Mouse (Mus musculus) megakaryocyte, embryonic 14.5 days (primary cell): ENCODE data around the gene Smarcd3. TPM values are rescaled to one million over a fixed set of nuclear protein-coding genes. Genes with fewer than 3 reads are reported as not detected.
"Not testable (repeated sequence)": the region's sequence is repeated elsewhere in the genome, so short reads cannot be mapped to it uniquely, and the experiment has no call there.

ENCODE experiments used
- H3K27me3 ChIP-seq: replicated peaks from 2 replicates; pipeline ENCODE3; 2012; ENCODE audit warnings: inconsistent platforms
- H3K36me3 ChIP-seq: replicated peaks from 2 replicates; pipeline ENCODE3; 2012; ENCODE audit warnings: low read length, inconsistent platforms, mixed read lengths
- H3K4me1 ChIP-seq: 2 replicates; pipeline ENCODE4 v1.6.1; 2012; ENCODE audit warnings: inconsistent platforms
- H3K4me3 ChIP-seq: replicated peaks from 2 replicates; pipeline ENCODE3; 2012; ENCODE audit warnings: moderate library complexity, mild to moderate bottlenecking, inconsistent platforms
- H3K9me3 ChIP-seq: 2 replicates; pipeline ENCODE4 v1.6.1; 2012; ENCODE audit warnings: inconsistent platforms
- FLI1 ChIP-seq: IDR thresholded peaks from 2 replicates; pipeline ENCODE4 v1.6.1; 2012; ENCODE audit warnings: low read length, inconsistent platforms, mixed read lengths
- GATA1 ChIP-seq: IDR thresholded peaks from 3 replicates; pipeline ENCODE4 v1.6.1; 2012; ENCODE audit warnings: mixed read lengths, low read length, inconsistent platforms, borderline replicate concordance
- polyA plus RNA-seq: library from polyadenylated mRNA; stranded (reverse); fragments of >175 nt; gene quantifications from 2 replicates; pipeline ENCODE4 v1.2.3, GENCODE M21; 2012; ENCODE audit warnings: low replicate concordance; ENCODE audit not compliant: insufficient read depth

Gene Smarcd3
- polyA plus RNA-seq, 1 experiment, result 0.76 TPM

DNA sequence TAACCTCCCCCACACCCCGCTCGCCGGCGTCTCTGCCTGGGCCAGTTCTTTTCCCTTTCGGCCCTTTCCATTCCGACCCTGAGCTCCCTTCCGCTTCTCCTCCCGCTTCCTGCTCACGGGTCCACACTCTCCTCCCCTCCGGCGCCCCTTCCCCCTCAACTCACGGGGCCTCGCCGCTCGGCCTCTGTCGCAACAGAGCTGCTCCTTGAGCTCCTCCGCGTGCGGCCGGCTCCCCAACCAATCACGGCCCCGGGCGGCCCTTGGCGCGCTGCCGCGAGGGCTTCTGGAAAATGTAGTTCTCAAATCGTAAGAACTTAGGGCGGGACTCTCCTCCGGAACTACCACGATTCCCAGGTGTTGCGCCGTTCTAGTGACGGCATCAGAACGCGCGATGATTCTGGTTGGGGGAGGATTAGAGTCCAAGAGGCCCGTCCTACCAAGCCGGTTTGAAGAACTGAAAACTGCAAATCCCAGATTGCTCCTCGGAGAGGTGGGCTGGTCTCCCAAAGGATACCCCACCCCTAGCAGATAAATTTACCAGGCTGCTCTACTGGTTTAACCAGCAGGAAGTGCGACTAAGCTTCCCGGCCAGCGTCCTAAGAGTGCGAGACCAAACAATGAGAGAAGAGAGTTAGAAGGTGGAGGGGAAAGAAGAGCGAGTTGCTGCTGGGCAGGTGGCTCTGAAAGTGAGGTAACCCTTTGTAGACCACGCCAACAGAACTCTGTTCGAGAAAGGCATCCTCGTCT lies 46.9 kb downstream of the Smarcd3 start, which contains the start of gene Abcf2:
TSS of gene Abcf2 (minus strand) at position 285 of the 747 bp plus-strand sequence.
- H3K4me3 ChIP-seq, result peak within 1 kb of the TSS; percentile 97
- H3K9me3 ChIP-seq, result no peaks in the 10 kb centered on the region
- TF ChIP-seq FLI1 (no peak), GATA1 (no peak)
- H3K27me3 ChIP-seq, result no peaks in the 10 kb centered on the region
- H3K4me1 ChIP-seq, result peaks cover 39% of the 10 kb centered on the region
- peaks cover 33% of the 10 kb centered on the region for H3K36me3 ChIP-seq

DNA sequence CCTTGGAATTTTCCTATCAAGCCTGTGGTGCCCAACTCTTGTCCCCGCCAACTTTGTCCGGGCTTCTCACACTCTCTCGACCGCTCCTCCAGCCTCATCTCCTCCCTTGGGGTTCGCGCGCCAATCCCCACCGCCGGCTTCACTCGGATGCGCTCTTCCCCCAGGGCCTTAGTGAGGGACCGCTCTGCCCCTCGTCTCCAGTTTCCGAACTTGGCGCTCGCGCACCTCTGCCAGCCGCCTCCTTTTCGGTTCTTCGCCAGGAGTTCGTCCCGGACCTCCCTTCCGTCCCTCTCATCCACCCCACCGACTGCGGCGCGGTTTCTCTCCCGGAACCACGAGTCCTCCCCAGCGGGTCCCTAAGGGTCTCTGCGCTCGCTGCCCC lies 47.4 kb downstream of the Smarcd3 start:
- H3K36me3 ChIP-seq, result peaks cover 39% of the 10 kb centered on the region
- peaks cover 39% of the 10 kb centered on the region for H3K4me1 ChIP-seq
- no peak for TF ChIP-seq FLI1
- TF ChIP-seq GATA1, result no peak
- peak overlapping the region; percentile 97 for H3K4me3 ChIP-seq
- H3K27me3 ChIP-seq, result no peaks in the 10 kb centered on the region
- no peaks in the 10 kb centered on the region for H3K9me3 ChIP-seq

DNA sequence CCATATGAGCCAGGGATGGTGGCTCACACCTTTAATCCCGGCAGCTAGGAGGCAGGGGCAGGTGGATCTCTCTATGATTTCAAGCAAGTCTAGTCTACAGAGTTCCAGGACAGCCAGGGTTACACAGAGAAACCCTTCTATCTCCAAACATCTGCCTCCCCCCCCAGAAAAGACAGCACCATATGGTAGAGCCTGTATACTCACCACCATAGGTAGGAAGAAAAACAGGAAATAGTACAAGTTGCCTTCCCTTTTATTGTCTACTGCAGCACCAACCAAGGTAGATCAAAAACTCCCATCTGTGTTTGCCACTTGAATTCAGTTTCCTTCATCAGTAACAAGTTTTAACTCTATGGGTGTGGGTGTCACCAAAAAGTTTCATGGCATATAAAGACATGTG lies 48.3 kb downstream of the Smarcd3 start:
- Histone ChIP-seq H3K27me3 (no peaks in the 10 kb centered on the region), H3K4me3 (peak overlapping the region; percentile 97), H3K4me1 (peaks cover 39% of the 10 kb centered on the region), H3K9me3 (no peaks in the 10 kb centered on the region), H3K36me3 (peaks cover 47% of the 10 kb centered on the region)
- no peak for TF ChIP-seq GATA1
- TF ChIP-seq FLI1, result no peak

DNA sequence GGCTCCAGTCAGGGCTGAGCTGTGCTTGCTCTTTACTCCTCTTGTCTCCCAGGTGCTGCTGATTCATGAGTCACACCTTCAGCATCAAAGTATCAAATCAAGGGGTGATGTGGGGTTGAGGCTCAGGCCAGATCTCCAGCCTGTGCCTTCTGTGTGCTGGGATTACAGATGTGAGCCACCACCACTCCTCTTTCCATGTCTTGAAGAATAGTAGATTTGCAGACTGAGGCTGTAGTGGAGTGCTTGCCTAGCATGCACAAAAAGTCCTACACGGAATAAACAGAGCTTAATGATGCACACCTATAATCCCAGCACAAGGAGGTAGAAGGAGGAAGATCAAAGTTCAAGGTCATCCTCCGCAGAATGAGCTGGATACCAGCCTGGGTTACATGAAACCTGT lies 67.5 kb downstream of the Smarcd3 start, which contains the start of gene 4931409K22Rik:
TSS of gene 4931409K22Rik (minus strand) at position 101 of the 400 bp plus-strand sequence.
- Histone ChIP-seq H3K27me3 (peaks cover 59% of the 10 kb centered on the region), H3K4me3 (no peak within 1 kb of the TSS), H3K9me3 (peaks cover 10% of the 10 kb centered on the region), H3K4me1 (no peaks in the 10 kb centered on the region), H3K36me3 (no peaks in the 10 kb centered on the region)
- TF ChIP-seq FLI1, result no peak

DNA sequence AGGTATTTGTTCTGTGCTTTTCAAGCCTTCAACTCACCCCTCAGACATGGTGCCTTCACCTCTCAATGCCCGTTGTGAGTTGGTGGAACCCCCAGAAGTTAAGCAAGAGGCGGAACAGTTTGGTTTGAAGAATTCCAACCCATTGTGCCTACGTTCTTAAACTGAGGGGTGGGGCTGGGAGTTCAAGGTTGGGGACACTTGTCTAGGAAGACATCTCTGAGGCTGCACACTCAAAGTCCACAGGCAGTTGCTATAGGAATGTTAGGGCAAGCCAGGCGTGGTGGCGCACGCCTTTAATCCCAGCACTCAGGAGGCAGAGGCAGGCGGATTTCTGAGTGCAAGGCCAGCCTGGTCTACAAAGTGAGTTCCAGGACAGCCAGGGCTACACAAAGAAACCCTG lies 68.9 kb downstream of the Smarcd3 start:
- not testable (repeated sequence) for H3K4me1 ChIP-seq, H3K36me3 ChIP-seq, H3K4me3 ChIP-seq
- Histone ChIP-seq H3K27me3 (peaks cover 73% of the 10 kb centered on the region), H3K9me3 (peaks cover 10% of the 10 kb centered on the region)

DNA sequence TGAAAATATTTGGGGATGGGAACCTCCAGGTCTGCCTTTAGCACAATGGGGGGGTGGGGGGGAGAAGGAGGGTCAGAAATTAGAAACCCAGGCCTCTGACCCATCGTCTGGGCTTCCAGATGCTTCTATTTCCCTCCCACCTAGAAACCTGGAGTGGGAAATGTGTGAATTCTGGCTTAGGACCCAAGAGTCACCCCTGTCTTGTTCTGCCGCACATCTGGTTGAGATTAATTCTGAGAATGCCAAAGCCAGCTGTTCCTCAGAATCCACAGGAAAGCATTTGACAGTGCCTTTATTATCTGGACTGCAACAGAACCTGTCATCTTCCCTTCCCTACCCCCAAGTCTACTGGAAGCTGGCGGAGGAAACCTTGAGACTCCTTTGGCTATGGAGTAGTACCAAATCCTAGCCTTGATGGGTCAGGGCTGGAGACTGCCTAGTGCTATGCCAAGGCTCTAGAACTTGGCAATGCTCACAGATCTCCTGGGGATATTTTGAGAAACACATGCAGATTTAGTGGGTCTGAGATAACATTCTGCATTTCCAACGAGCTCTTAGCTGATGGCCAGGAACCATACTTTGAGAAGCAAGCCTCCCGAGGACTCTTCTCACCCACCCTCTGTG lies 70.5 kb downstream of the Smarcd3 start:
- Histone ChIP-seq H3K36me3 (no peaks in the 10 kb centered on the region), H3K4me3 (no peak overlapping the region), H3K4me1 (peaks cover 4% of the 10 kb centered on the region; the same call in 1 of the 2 replicates), H3K27me3 (peaks cover 86% of the 10 kb centered on the region), H3K9me3 (peaks cover 10% of the 10 kb centered on the region)
- TF ChIP-seq GATA1 (no peak), FLI1 (no peak)

DNA sequence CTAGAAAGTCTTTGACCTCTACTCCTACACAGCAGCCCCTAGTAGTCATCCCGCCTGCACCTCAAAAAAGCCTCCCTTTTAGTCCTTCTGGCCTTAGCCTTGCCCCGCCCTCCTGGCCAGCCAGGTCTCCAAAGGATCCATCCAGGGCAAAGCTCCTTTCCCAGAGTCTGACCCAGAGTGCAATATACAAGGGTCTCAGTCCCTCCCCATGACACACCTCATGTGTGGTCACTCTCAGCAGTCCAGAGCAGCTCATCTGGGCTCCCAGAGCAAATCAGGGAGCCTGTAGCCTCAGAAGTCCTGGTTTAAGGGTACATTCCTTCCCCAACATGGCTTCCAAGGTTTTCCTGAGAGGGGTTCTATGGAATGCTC lies 72.9 kb downstream of the Smarcd3 start:
- H3K27me3 ChIP-seq, result peaks cover 94% of the 10 kb centered on the region

DNA sequence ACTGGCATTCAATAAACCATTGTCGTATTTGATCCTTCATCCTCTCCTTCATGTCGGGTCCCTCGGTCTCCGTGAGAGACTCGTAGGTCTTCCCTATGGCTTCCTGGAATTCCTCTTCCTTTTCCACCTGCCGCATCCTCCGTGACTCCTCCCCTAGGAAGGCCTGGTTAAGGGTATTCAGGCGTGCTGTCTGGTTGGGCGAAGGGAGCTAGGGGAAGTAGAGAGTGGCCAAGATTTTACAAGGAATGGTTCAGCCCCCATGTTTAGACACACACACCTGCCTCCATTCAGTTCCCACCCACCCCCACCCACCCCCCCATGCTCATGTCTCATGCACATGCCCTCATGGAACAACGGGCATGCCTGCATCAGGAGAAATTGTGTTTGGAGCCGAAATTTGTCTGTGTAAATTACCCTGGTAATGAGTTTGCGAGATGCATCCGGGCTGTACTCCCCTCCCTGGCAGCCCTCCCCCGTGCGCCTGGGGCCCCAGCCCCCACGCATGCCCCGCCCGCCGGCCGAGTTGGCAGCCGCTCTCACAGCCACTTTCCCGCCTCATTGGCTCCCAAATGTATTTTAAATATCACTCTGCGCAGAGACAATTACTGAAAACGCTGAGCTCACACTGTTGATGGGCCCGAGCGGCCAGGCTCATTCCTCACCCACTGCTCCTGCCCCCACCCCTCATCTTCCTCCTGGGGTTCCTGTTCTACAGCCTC lies 73.5 kb downstream of the Smarcd3 start:
- TF ChIP-seq FLI1, result no peak
- no peak for TF ChIP-seq GATA1
- Histone ChIP-seq H3K4me3 (no peak overlapping the region), H3K27me3 (peaks cover 94% of the 10 kb centered on the region), H3K9me3 (peaks cover 6% of the 10 kb centered on the region), H3K4me1 (peaks cover 4% of the 10 kb centered on the region; the same call in 1 of the 2 replicates), H3K36me3 (no peaks in the 10 kb centered on the region)

More for the DNA sequence above, 72.9 kb downstream of the Smarcd3 start:
- no peaks in the 10 kb centered on the region for H3K36me3 ChIP-seq
- H3K4me3 ChIP-seq, result no peak overlapping the region
- H3K9me3 ChIP-seq, result peaks cover 10% of the 10 kb centered on the region
- H3K4me1 ChIP-seq, result peaks cover 4% of the 10 kb centered on the region; the same call in 1 of the 2 replicates
- no peak for TF ChIP-seq GATA1
- TF ChIP-seq FLI1, result no peak

DNA sequence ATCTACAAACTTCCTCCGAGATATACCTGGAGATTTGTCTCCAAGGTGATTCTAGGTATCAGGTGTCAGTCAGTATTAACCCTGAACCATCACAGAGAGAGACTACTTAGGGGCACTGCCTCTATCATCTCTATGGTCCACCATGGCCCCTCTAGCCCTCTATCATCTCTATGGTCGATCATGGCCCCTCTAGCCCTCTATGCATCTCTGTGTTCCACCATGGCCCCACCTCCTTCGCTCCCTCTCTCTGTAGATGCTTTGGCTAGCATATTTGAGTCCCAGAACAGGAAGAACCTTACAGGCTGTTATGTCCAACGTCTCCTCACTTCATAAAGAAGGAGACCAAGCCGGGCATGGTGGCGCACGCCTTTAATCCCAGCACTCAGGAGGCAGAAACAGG lies 81.6 kb downstream of the Smarcd3 start:
- Histone ChIP-seq H3K4me3 (no peak overlapping the region), H3K9me3 (no peaks in the 10 kb centered on the region), H3K36me3 (no peaks in the 10 kb centered on the region), H3K27me3 (peaks cover 91% of the 10 kb centered on the region), H3K4me1 (peaks cover 13% of the 10 kb centered on the region)
- TF ChIP-seq FLI1 (no peak), GATA1 (no peak)

DNA sequence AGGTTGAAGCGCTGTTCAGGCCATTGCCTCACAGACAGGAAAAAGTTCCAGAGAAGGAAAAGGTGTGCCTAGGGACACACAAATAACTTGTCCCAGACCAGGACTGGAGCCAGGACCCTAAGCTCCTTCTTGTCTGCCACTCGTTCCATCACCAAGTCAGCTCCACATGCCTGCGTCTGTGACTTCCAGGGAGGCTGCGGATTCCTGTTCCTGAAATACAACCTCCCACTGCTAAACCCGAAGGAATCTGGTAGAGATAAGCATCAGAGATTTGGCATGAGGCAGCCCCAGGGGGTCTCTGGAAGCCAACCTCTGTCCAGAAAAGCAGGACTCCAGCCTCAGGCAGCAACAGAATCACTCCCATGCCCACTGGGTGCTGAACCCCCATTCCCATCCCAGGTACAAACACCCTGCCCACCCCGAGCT lies 83.1 kb downstream of the Smarcd3 start:
- Histone ChIP-seq H3K4me1 (peaks cover 13% of the 10 kb centered on the region), H3K9me3 (0 out of 2 replicates have a peak, but pooled peaks cover 3% of the 10 kb centered on the region), H3K27me3 (peaks cover 92% of the 10 kb centered on the region), H3K36me3 (no peaks in the 10 kb centered on the region), H3K4me3 (no peak overlapping the region)
- no peak for TF ChIP-seq GATA1
- TF ChIP-seq FLI1, result no peak

Other genes starting within 250 kb of the Smarcd3 start
- 1.8 and 4.2 TPM in 2 replicates for gene Atg9b, start 232.3 kb downstream of the Smarcd3 start, polyA plus RNA-seq
- gene Abcb8, start 230.7 kb downstream of the Smarcd3 start, polyA plus RNA-seq, result 10.6 and 45.2 TPM in 2 replicates
- gene Asic3, start 211.0 kb downstream of the Smarcd3 start, polyA plus RNA-seq, result not detected in 2 replicates
- 6.0 and 14.5 TPM in 2 replicates for gene Cdk5, start 200.9 kb downstream of the Smarcd3 start, polyA plus RNA-seq
- 14.7 and 31.0 TPM in 2 replicates for gene Slc4a2, start 200.6 kb downstream of the Smarcd3 start, polyA plus RNA-seq
- 216 and 275 TPM in 2 replicates for gene Fastk, start 179.1 kb downstream of the Smarcd3 start, polyA plus RNA-seq
- gene Tmub1, start 176.6 kb downstream of the Smarcd3 start, polyA plus RNA-seq, result 31.6 and 37.8 TPM in 2 replicates
- gene Agap3, start 172.2 kb downstream of the Smarcd3 start, polyA plus RNA-seq, result 117 and 284 TPM in 2 replicates
- not detected in 2 replicates for gene Gbx1, start 97.2 kb downstream of the Smarcd3 start, polyA plus RNA-seq
- not detected in 2 replicates for gene Asb10, start 83.4 kb downstream of the Smarcd3 start, polyA plus RNA-seq
- not detected in 2 replicates for gene 4931409K22Rik, start 67.6 kb downstream of the Smarcd3 start, polyA plus RNA-seq
- gene Abcf2, start 46.9 kb downstream of the Smarcd3 start, polyA plus RNA-seq, result 49.0 and 53.1 TPM in 2 replicates
- gene Chpf2, start 37.7 kb downstream of the Smarcd3 start, polyA plus RNA-seq, result 36.1 and 95.0 TPM in 2 replicates
- gene Nub1, start 61.1 kb upstream of the Smarcd3 start, polyA plus RNA-seq, result 37.7 and 58.3 TPM in 2 replicates
- gene Wdr86, start 106.3 kb upstream of the Smarcd3 start, polyA plus RNA-seq, result not detected in 2 replicates
- not detected in 2 replicates for gene Crygn, start 133.6 kb upstream of the Smarcd3 start, polyA plus RNA-seq
- gene Rheb, start 218.2 kb upstream of the Smarcd3 start, polyA plus RNA-seq, result 10.6 and 27.8 TPM in 2 replicates